ENCODE assay signal across 15 mouse cellular contexts in the genomic region with DNA sequence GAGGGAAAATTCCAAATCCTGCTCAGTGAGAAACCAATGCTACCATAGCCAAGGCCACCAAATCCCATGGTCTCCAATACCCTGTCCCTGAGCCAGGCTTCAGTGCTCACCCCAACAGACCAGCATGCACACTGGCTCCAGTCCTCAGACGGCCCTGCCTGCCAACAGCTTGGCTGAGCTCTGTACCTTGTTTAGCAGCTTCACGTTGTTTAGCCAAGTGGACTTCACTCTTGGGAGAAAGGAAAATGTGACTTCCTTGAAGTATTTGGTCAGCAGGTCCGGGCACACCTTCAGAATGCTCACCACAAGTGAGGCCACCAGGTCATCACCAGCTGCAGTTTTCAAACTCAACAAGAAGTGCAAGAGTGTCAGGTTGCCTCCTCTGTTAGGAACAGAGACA. TPM values are rescaled to one million over a fixed set of nuclear protein-coding genes. Genes with fewer than 3 reads are reported as not detected.
DNase-seq lines count a peak whose midpoint lies in the region; ATAC-seq and TF ChIP-seq lines count a peak whose summit lies in the region.
"Had no signal": no experiment of that assay in that cellular context is flagged by ENCODE, and none has a peak within 500 bp of the region (broad histone marks: within the 10 kb centered on the region; RNA-seq: fewer than 3 reads in every experiment).

No protein-coding gene starts in this region.

- no peak overlapping the region for H3K27ac ChIP-seq in liver, adult 2 months (replicated peaks; ENCODE audit: insufficient read depth, low read depth, low read length)
- no peak overlapping the region for H3K27ac ChIP-seq in liver, postnatal 0 days (ENCODE audit: low read depth)
- H3K27ac ChIP-seq in stomach, postnatal 0 days (replicated peaks), result 0 out of 2 replicates have a peak overlapping the region, but pooled peaks have one; percentile 8
- H3K27ac ChIP-seq: forebrain, embryonic 13.5 days had no signal

- no peak overlapping the region for H3K4me2 ChIP-seq in liver, postnatal 0 days (ENCODE audit: low read depth, low read length)
- no peak overlapping the region for H3K4me2 ChIP-seq in stomach, postnatal 0 days (replicated peaks; ENCODE audit: low read depth)
- H3K4me2 ChIP-seq: forebrain, embryonic 13.5 days; heart, embryonic 12.5 days had no signal

- TF ChIP-seq EP300 in liver, postnatal 0 days (IDR thresholded peaks at IDR 0.05; ENCODE audit: low read depth), result no peak
- TF ChIP-seq EP300 in stomach, postnatal 0 days (optimal IDR thresholded peaks at IDR 0.05), result no peak

- peaks cover 41% of the 10 kb centered on the region for H3K36me3 ChIP-seq in liver, adult 2 months (ENCODE audit: control insufficient read depth, insufficient read depth, low read length)
- peaks cover 59% of the 10 kb centered on the region for H3K36me3 ChIP-seq in liver, postnatal 0 days (replicated peaks; ENCODE audit: insufficient read depth, low read length)
- H3K36me3 ChIP-seq in stomach, postnatal 0 days (ENCODE audit: control insufficient read depth, insufficient read depth, low read length), result peaks cover 9% of the 10 kb centered on the region

- no peaks in the 10 kb centered on the region for H3K79me2 ChIP-seq in liver, adult 2 months (ENCODE audit: control insufficient read depth, insufficient read depth, low read length)

- H3K4me1 ChIP-seq in liver, adult 2 months (ENCODE audit: control insufficient read depth, insufficient read depth, low read length), result no peaks in the 10 kb centered on the region
- H3K4me1 ChIP-seq in liver, postnatal 0 days (ENCODE audit: insufficient read depth), result no peaks in the 10 kb centered on the region
- H3K4me1 ChIP-seq in stomach, postnatal 0 days (replicated peaks; ENCODE audit: control insufficient read depth, insufficient read depth), result no peaks in the 10 kb centered on the region
- H3K4me1 ChIP-seq: forebrain, embryonic 13.5 days; megakaryocyte, embryonic 14.5 days had no signal

- H3K9ac ChIP-seq in liver, adult 2 months (ENCODE audit: low read depth, low read length), result no peak overlapping the region
- H3K9ac ChIP-seq in liver, postnatal 0 days (replicated peaks), result no peak overlapping the region
- H3K9ac ChIP-seq in stomach, postnatal 0 days (ENCODE audit: low read length), result no peak overlapping the region
- H3K9ac ChIP-seq: forebrain, embryonic 13.5 days; heart, embryonic 12.5 days had no signal

- intact Hi-C loops in gastrocnemius, postnatal 14 days (cut with DNase I; ENCODE audit: low total_unique reads), result no loop called here

- no peaks in the 10 kb centered on the region for H3K27me3 ChIP-seq in liver, adult 2 months (ENCODE audit: control insufficient read depth, insufficient read depth, low read length)
- H3K27me3 ChIP-seq in liver, postnatal 0 days (ENCODE audit: insufficient read depth, low read length), result no peaks in the 10 kb centered on the region
- H3K27me3 ChIP-seq in stomach, postnatal 0 days (ENCODE audit: control insufficient read depth, insufficient read depth, low read length), result no peaks in the 10 kb centered on the region
- H3K27me3 ChIP-seq: forebrain, embryonic 13.5 days; heart, embryonic 12.5 days; megakaryocyte, embryonic 14.5 days had no signal

- peak; percentile 15 to 16 for DNase-seq in cerebellum, adult 18-20 months
- DNase-seq in gastrocnemius, postnatal 14 days, result peak; percentile 39
- no peak for DNase-seq in gastrocnemius, adult 8-10 months (ENCODE audit: low spot score in 2 of 2)
- peak; percentile 40 for DNase-seq in liver, adult 2 months (ENCODE audit: extremely low read depth, low read depth, low spot score)
- DNase-seq in liver, postnatal 0 days, result no peak
- no peak for DNase-seq in stomach, postnatal 0 days (ENCODE audit: low spot score)
- DNase-seq: heart, postnatal 36 days; lung, adult 2 months; right cerebral cortex, postnatal 14 days; thymus, postnatal 25 days had no signal

- no peak overlapping the region for H3K4me3 ChIP-seq in liver, adult 2 months (ENCODE audit: insufficient read depth, low read depth, low read length)
- H3K4me3 ChIP-seq in liver, postnatal 0 days (ENCODE audit: low read depth, low read length), result no peak overlapping the region
- no peak overlapping the region for H3K4me3 ChIP-seq in stomach, postnatal 0 days (ENCODE audit: low read depth, low read length)
- H3K4me3 ChIP-seq: forebrain, embryonic 13.5 days; heart, embryonic 12.5 days; megakaryocyte, embryonic 14.5 days had no signal

- H3K9me3 ChIP-seq in liver, postnatal 0 days (ENCODE audit: low read length), result no peaks in the 10 kb centered on the region
- H3K9me3 ChIP-seq in stomach, postnatal 0 days (ENCODE audit: control insufficient read depth, low read length), result no peaks in the 10 kb centered on the region
- H3K9me3 ChIP-seq: forebrain, embryonic 13.5 days; heart, embryonic 12.5 days; megakaryocyte, embryonic 14.5 days had no signal

- no peak for ATAC-seq in cerebellum, adult (ENCODE audit: insufficient number of reproducible peaks, low FRiP score, low TSS enrichment)
- no peak for ATAC-seq in liver, postnatal 0 days
- ATAC-seq in stomach, postnatal 0 days (ENCODE audit: low FRiP score, low TSS enrichment), result peak; percentile 72; the same call in 1 of the 2 replicates
- ATAC-seq: activated CD4-positive, CD25-positive, alpha-beta regulatory T cell, adult 4 months; forebrain, embryonic 13.5 days had no signal

- no peak for TF ChIP-seq POLR2A in liver, adult 2 months (IDR thresholded peaks at IDR 0.05; ENCODE audit: extremely low read depth, insufficient read depth, low read length)

- no peak for TF ChIP-seq CTCF in liver, adult 2 months (IDR thresholded peaks at IDR 0.05; ENCODE audit: low read depth, low read length)
- TF ChIP-seq CTCF in liver, postnatal 0 days (IDR thresholded peaks at IDR 0.05; ENCODE audit: low read depth), result no peak
- TF ChIP-seq CTCF in stomach, postnatal 0 days (IDR thresholded peaks at IDR 0.05; ENCODE audit: low read depth), result no peak

- WGBS in liver, adult 2 months, result 34% methylated on average over 3 of the region's 3 CpGs
- WGBS in liver, postnatal 0 days (ENCODE audit: insufficient replicate concordance), result 88% methylated on average over 3 of the region's 3 CpGs
- WGBS in stomach, postnatal 0 days, result 69% methylated on average over 3 of the region's 3 CpGs

RNA-seq across cellular contexts. Expression of a gene that starts 17.7 kb away (rescaled TPM):
- 1 to 10 TPM; 5.1 to 5.7 TPM for total RNA-seq in gastrocnemius, postnatal 14 days (2021)
- 1 to 10 TPM; 4.2 to 4.7 (median 4.3) TPM for total RNA-seq in gastrocnemius, adult 8-10 months (2022)
- 2.7 and 3.0 TPM in 2 replicates for total RNA-seq in liver, adult 2 months (2014; rRNA removed)
- polyA plus RNA-seq in liver, adult 2 months (2012; rRNA removed), result 1.5 and 1.9 TPM in 2 replicates
- polyA plus RNA-seq in liver, postnatal 0 days (2015; fragmentation: Nextera tagmentation; extraction: Ambion mirVana), result 1.3 and 1.6 TPM in 2 replicates
- 2.7 TPM in 2 replicates for polyA plus RNA-seq in stomach, postnatal 0 days (2015; fragmentation: Nextera tagmentation; extraction: Ambion mirVana)

RNA-seq across cellular contexts. Expression of a gene that starts 34.0 kb away (rescaled TPM):
- total RNA-seq in gastrocnemius, postnatal 14 days (2021), result under 1 TPM; 0.27 to 0.43 TPM
- total RNA-seq in gastrocnemius, adult 8-10 months (2022), result under 1 TPM in 3 of 4 experiments, not detected in 1; 0.34 to 0.56 (median 0.38) TPM
- total RNA-seq in liver, adult 2 months (2014; rRNA removed), result 0.37 and 0.47 TPM in 2 replicates
- 0.11 and 0.38 TPM in 2 replicates for polyA plus RNA-seq in liver, adult 2 months (2012; rRNA removed)
- 0.67 and 1.1 TPM in 2 replicates for polyA plus RNA-seq in liver, postnatal 0 days (2015; fragmentation: Nextera tagmentation; extraction: Ambion mirVana)
- polyA plus RNA-seq in stomach, postnatal 0 days (2015; fragmentation: Nextera tagmentation; extraction: Ambion mirVana), result 3.0 and 3.6 TPM in 2 replicates
- polyA plus RNA-seq: activated CD4-positive, CD25-positive, alpha-beta regulatory T cell, adult 4 months had no signal

RNA-seq across cellular contexts. Expression of a gene that starts 54.5 kb away (rescaled TPM):
- under 1 TPM; 0.22 to 0.64 TPM for total RNA-seq in gastrocnemius, postnatal 14 days (2021)
- 1 to 10 TPM in 2 of 4 experiments, under 1 TPM in 1, not detected in 1; 0.31 to 3.3 (median 1.2) TPM for total RNA-seq in gastrocnemius, adult 8-10 months (2022)
- total RNA-seq in liver, adult 2 months (2014; rRNA removed), result 60.5 and 66.8 TPM in 2 replicates
- 173 and 201 TPM in 2 replicates for polyA plus RNA-seq in liver, adult 2 months (2012; rRNA removed)
- polyA plus RNA-seq in liver, postnatal 0 days (2015; fragmentation: Nextera tagmentation; extraction: Ambion mirVana), result 45.3 and 53.4 TPM in 2 replicates
- 0.16 TPM in 1 of 2 replicates, not detected in the other for polyA plus RNA-seq in stomach, postnatal 0 days (2015; fragmentation: Nextera tagmentation; extraction: Ambion mirVana)
- polyA plus RNA-seq: activated CD4-positive, CD25-positive, alpha-beta regulatory T cell, adult 4 months; forebrain, embryonic 13.5 days had no signal

Comparison
In these comparisons a context has a peak if more than half of its experiments do, and no peak if none do; other contexts are left out.
1. DNase-seq: peak in cerebellum, adult 18-20 months (2 of 2), gastrocnemius, postnatal 14 days (single experiment) and liver, adult 2 months (single experiment); none in gastrocnemius, adult 8-10 months (0 of 2), liver, postnatal 0 days (single experiment) and stomach, postnatal 0 days (single experiment).
2. RNA of a gene that starts 54.5 kb away (total RNA-seq): 60.5 to 66.8 TPM in liver, adult 2 months; 0.31 to 3.3 TPM in gastrocnemius, adult 8-10 months and 0.22 to 0.64 TPM in gastrocnemius, postnatal 14 days; every median in the first group is over 10 times any median in the second.